Mouse (Mus musculus) embryo, embryonic 11 days (tissue): ENCODE data around the gene Reps1.

ENCODE experiments used
- DNase-seq: peaks from one replicate; pipeline ENCODE4 v3.0.0-alpha.2; 2015

Gene Reps1

GRCm38 (mm10) chr10:18142231-18142630 is 86.6 kb downstream of the Reps1 start:
- no peak for DNase-seq

DNA sequence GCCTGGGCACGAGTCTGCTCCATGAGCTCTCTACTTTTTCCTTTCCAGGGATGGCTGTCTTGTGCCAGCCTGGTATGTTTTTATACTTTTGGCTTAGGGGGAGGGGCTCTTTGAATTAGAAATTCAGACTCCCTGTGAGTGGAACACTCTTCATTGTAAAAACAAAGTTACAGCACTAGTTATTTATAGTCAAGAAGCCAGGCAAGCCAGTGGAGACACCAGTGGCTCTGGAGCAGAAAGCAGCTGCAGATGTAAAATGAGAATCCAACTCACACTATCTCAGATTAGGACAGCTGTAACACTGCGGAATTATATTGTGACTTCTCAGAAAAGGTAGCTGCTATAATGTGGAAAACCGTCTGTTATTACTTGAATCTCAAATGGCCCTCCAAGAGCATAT is 91.6 kb downstream of the Reps1 start:
- no peak for DNase-seq

DNA sequence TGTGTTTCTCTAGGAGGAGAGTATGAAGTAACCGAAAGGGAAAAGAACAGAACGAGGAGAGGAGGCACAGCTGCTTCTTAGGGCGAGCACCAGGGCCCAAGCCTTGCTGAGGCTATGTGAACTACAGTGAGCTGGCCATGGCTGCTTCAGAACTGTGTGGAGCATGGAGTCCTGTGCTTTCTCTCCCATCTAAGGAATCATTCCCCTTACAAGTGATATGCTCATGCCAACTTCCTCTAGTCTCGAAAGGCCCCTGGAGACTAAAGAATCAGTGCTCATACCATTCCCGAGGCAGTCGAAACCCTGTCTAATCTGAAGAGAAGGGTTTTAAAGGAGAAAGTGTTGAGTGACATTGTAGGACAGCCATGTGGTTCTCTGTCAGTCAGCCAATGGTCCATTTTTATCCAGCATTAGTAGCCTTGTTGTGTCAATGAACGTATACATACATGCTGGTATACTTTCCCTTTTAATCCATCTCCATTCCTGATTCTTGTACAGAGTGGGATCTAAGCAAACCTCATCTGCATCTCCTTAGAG is 106.8 kb downstream of the Reps1 start:
- no peak for DNase-seq
